Mouse (Mus musculus): Measurements from ENCODE around the gene Rap1gap. TPM values are rescaled to one million over a fixed set of nuclear protein-coding genes. Genes with fewer than 3 reads are reported as not detected.
A peak's percentile ranks its signal among the peaks of the same experiment; 100 is the strongest.

Rap1gap gene
- total and polyA plus RNA-seq, 3 experiments: 7.7 to 42.6 TPM; not detected in 1

GRCm38 (mm10) chr4:137629354-137629753 lies 35.2 kb upstream of the Rap1gap start:
- Histone ChIP-seq H3K27ac (ENCODE audit: control insufficient read depth, low read depth, low read length) (no peak overlapping the region), H3K4me1 (ENCODE audit: control insufficient read depth in 1 of 2, insufficient read depth in 2 of 2, low read length in 2 of 2) (no peaks in the 10 kb centered on the region), H3K27me3 (ENCODE audit: control insufficient read depth in 1 of 2, insufficient read depth in 2 of 2, low read length in 2 of 2) (no peaks in the 10 kb centered on the region), H3K9ac (ENCODE audit: control insufficient read depth, low read depth, low read length, poor library complexity, severe bottlenecking) (no peak overlapping the region), H3K4me3 (ENCODE audit: control insufficient read depth in 1 of 2, insufficient read depth in 1 of 2, low read depth in 2 of 2, low read length in 2 of 2) (no peak overlapping the region), H3K79me2 (ENCODE audit: control insufficient read depth, insufficient read depth, low read length, poor library complexity) (no peaks in the 10 kb centered on the region), H3K9me3 (replicated peaks; ENCODE audit: insufficient read depth, low read length) (no peaks in the 10 kb centered on the region), H3K36me3 (ENCODE audit: control insufficient read depth in 1 of 2, insufficient read depth in 2 of 2, low read length in 2 of 2) (peaks cover 2 to 23% of the 10 kb centered on the region in 2 experiments; a peak in 2 of 4 replicates)
- TF ChIP-seq GATA1 (IDR thresholded peaks at IDR 0.05; ENCODE audit: low read depth, low read length) (no peak), POLR2AphosphoS5 (IDR thresholded peaks at IDR 0.05; ENCODE audit: borderline replicate concordance, low read depth, low read length) (no peak), ZC3H11A (IDR thresholded peaks at IDR 0.05; ENCODE audit: low read depth, low read length) (no peak), MXI1 (IDR thresholded peaks at IDR 0.05; ENCODE audit: low read depth, low read length) (no peak), GABPA (IDR thresholded peaks at IDR 0.05; ENCODE audit: low read depth, low read length) (no peak)
- peak; percentile 20 for DNase-seq (ENCODE audit: low read depth, low spot score)

GRCm38 (mm10) chr4:137630153-137630552 lies 34.4 kb upstream of the Rap1gap start:
- peaks cover 2 to 27% of the 10 kb centered on the region in 2 experiments; a peak in 2 of 4 replicates for H3K36me3 ChIP-seq (ENCODE audit: control insufficient read depth in 1 of 2, insufficient read depth in 2 of 2, low read length in 2 of 2)
- no peaks in the 10 kb centered on the region for H3K4me1 ChIP-seq (ENCODE audit: control insufficient read depth in 1 of 2, insufficient read depth in 2 of 2, low read length in 2 of 2)
- no peak overlapping the region for H3K4me3 ChIP-seq (ENCODE audit: control insufficient read depth in 1 of 2, insufficient read depth in 1 of 2, low read depth in 2 of 2, low read length in 2 of 2)
- no peak overlapping the region for H3K27ac ChIP-seq (ENCODE audit: control insufficient read depth, low read depth, low read length)
- DNase-seq (ENCODE audit: low read depth, low spot score): no peak
- no peaks in the 10 kb centered on the region for H3K79me2 ChIP-seq (ENCODE audit: control insufficient read depth, insufficient read depth, low read length, poor library complexity)
- no peaks in the 10 kb centered on the region for H3K27me3 ChIP-seq (ENCODE audit: control insufficient read depth in 1 of 2, insufficient read depth in 2 of 2, low read length in 2 of 2)
- TF ChIP-seq ZMIZ1 (IDR thresholded peaks at IDR 0.05; ENCODE audit: low read depth, low read length) (no peak), MAFK (IDR thresholded peaks at IDR 0.05; ENCODE audit: borderline replicate concordance, low read depth, low read length) (peak; percentile 35; the same call in 1 of the 2 replicates)
- no peaks in the 10 kb centered on the region for H3K9me3 ChIP-seq (replicated peaks; ENCODE audit: insufficient read depth, low read length)
- no peak overlapping the region for H3K9ac ChIP-seq (ENCODE audit: control insufficient read depth, low read depth, low read length, poor library complexity, severe bottlenecking)

GRCm38 (mm10) chr4:137631596-137631995 lies 32.9 kb upstream of the Rap1gap start:
- no peak overlapping the region for H3K27ac ChIP-seq (ENCODE audit: control insufficient read depth, low read depth, low read length)
- no peak for TF ChIP-seq GATA1 (IDR thresholded peaks at IDR 0.05; ENCODE audit: low read depth, low read length)
- no peak for TF ChIP-seq TBP (IDR thresholded peaks at IDR 0.05; ENCODE audit: low read depth, low read length)
- no peak for TF ChIP-seq MEF2A (IDR thresholded peaks at IDR 0.05; ENCODE audit: extremely low read depth, insufficient replicate concordance, low read depth, low read length, poor library complexity, severe bottlenecking)
- TF ChIP-seq BHLHE40 (IDR thresholded peaks at IDR 0.05; ENCODE audit: borderline replicate concordance, low read depth, low read length): no peak
- no peak for TF ChIP-seq NRF1 (IDR thresholded peaks at IDR 0.05; ENCODE audit: insufficient read depth, low read depth, low read length, poor library complexity, severe bottlenecking)
- TF ChIP-seq POLR2AphosphoS5 (IDR thresholded peaks at IDR 0.05; ENCODE audit: borderline replicate concordance, low read depth, low read length): no peak
- no peak for TF ChIP-seq ETS1 (IDR thresholded peaks at IDR 0.05; ENCODE audit: low read depth, low read length)
- TF ChIP-seq EP300 (IDR thresholded peaks at IDR 0.05; ENCODE audit: low read depth in 1 of 2, low read length in 2 of 2): no peak
- TF ChIP-seq TCF12 (IDR thresholded peaks at IDR 0.05; ENCODE audit: low read depth, low read length): no peak
- TF ChIP-seq SIN3A (IDR thresholded peaks at IDR 0.05; ENCODE audit: low read length): no peak
- no peak for TF ChIP-seq E2F4 (IDR thresholded peaks at IDR 0.05; ENCODE audit: borderline replicate concordance, low read depth, low read length)
- TF ChIP-seq TAL1 (IDR thresholded peaks at IDR 0.05; ENCODE audit: low read length): no peak
- no peak for TF ChIP-seq POLR2A (IDR thresholded peaks at IDR 0.05; ENCODE audit: control insufficient read depth in 1 of 2, insufficient read depth in 1 of 2, low read depth in 1 of 2, low read length in 2 of 2, poor library complexity in 1 of 2)
- no peak for TF ChIP-seq ZMIZ1 (IDR thresholded peaks at IDR 0.05; ENCODE audit: low read depth, low read length)
- no peak for TF ChIP-seq NELFE (IDR thresholded peaks at IDR 0.05; ENCODE audit: low read depth, low read length)
- no peak for TF ChIP-seq CHD1 (IDR thresholded peaks at IDR 0.05; ENCODE audit: low read depth, low read length)
- no peak for TF ChIP-seq USF2 (IDR thresholded peaks at IDR 0.05; ENCODE audit: borderline replicate concordance in 1 of 2, insufficient read depth in 1 of 2, low read depth in 1 of 2, low read length in 2 of 2)
- no peak for TF ChIP-seq GABPA (IDR thresholded peaks at IDR 0.05; ENCODE audit: low read depth, low read length)
- H3K9me3 ChIP-seq (replicated peaks; ENCODE audit: insufficient read depth, low read length): no peaks in the 10 kb centered on the region

More at GRCm38 (mm10) chr4:137631596-137631995, 32.9 kb upstream of the Rap1gap start:
- H3K79me2 ChIP-seq (ENCODE audit: control insufficient read depth, insufficient read depth, low read length, poor library complexity): no peaks in the 10 kb centered on the region
- H3K9ac ChIP-seq (ENCODE audit: control insufficient read depth, low read depth, low read length, poor library complexity, severe bottlenecking): no peak overlapping the region
- no peaks in the 10 kb centered on the region for H3K4me1 ChIP-seq (ENCODE audit: control insufficient read depth in 1 of 2, insufficient read depth in 2 of 2, low read length in 2 of 2)
- H3K4me3 ChIP-seq (ENCODE audit: control insufficient read depth in 1 of 2, insufficient read depth in 1 of 2, low read depth in 2 of 2, low read length in 2 of 2): no peak overlapping the region
- no peaks in the 10 kb centered on the region for H3K27me3 ChIP-seq (ENCODE audit: control insufficient read depth in 1 of 2, insufficient read depth in 2 of 2, low read length in 2 of 2)
- DNase-seq (ENCODE audit: low read depth, low spot score): no peak
- H3K36me3 ChIP-seq (ENCODE audit: control insufficient read depth in 1 of 2, insufficient read depth in 2 of 2, low read length in 2 of 2): peaks cover 2 to 27% of the 10 kb centered on the region in 2 experiments; a peak in 2 of 4 replicates

All from MEL (cell line).